In the genomic region with DNA sequence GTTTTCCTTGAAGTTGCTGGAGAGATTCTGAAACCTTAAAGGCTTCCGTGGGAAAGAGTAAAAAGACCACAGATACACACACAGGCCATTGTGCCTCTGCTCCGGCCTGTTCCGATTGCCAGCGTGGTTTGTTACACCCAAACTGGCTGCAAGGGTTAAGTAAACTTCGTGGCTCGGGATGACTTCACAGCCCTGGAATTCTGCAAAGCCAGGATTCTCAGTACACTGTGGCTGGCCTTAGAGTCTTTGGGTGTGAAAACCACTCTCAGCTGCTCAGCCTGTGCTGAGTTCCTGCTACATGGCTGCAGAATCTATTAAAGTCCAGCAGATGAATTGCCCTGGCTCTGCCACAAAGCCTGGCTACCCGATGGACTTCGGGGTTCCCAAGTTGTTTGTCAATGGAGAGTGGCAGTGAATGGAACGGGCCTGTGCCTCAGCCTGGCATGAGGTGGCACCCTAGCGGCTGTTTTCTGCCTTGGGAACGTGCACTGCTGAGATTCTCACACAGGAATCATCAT, we compare ENCODE assay signal across 9 mouse cellular contexts.
DNase-seq lines count a peak whose midpoint lies in the region; ATAC-seq and TF ChIP-seq lines count a peak whose summit lies in the region.
"Had no signal": no experiment of that assay in that cellular context is flagged by ENCODE, and none has a peak within 500 bp of the region (broad histone marks: within the 10 kb centered on the region; RNA-seq: fewer than 3 reads in every experiment).

No protein-coding gene starts in this region.

- no peak overlapping the region for H3K4me2 ChIP-seq in hindbrain, postnatal 0 days (ENCODE audit: low read depth, low read length)

- POLR2A ChIA-PET in Patski (lab: Charles Lee): no interaction called here

- DNase-seq in Patski (ENCODE audit: low read depth, low spot score): peak; percentile 83
- peak; percentile 77 for DNase-seq in embryo, embryonic 10.5 days (ENCODE audit: low spot score)
- peak; percentile 53 for DNase-seq in gastrocnemius, postnatal 10 days
- peak; percentile 80 for DNase-seq in hindbrain, postnatal 0 days (ENCODE audit: low spot score)
- peak; percentile 37 to 47 for DNase-seq in left cerebral cortex, adult 18-20 months (ENCODE audit: low spot score in 2 of 2)
- peak; percentile 86 for DNase-seq in lung, postnatal 10 days
- peak; percentile 82 to 83 for DNase-seq in right cerebral cortex, postnatal 10 days (ENCODE audit: low spot score in 2 of 2)
- DNase-seq in thymus, postnatal 10 days (ENCODE audit: low spot score in 2 of 2): no peak

- no peak overlapping the region for H3K9ac ChIP-seq in hindbrain, postnatal 0 days (replicated peaks; ENCODE audit: low read length)

- peak; percentile 78 for TF ChIP-seq CTCF in Patski (IDR thresholded peaks at IDR 0.05)
- TF ChIP-seq CTCF in hindbrain, postnatal 0 days (IDR thresholded peaks at IDR 0.05; ENCODE audit: low read depth): peak; percentile 71

- H3K36me3 ChIP-seq in hindbrain, postnatal 0 days (ENCODE audit: insufficient read depth, low read length): no peaks in the 10 kb centered on the region

- peaks cover 14% of the 10 kb centered on the region; the same call in 1 of the 2 replicates for H3K4me1 ChIP-seq in hindbrain, postnatal 0 days (ENCODE audit: insufficient read depth, low read length)

- H3K9me3 ChIP-seq in hindbrain, postnatal 0 days (ENCODE audit: low read length): no peaks in the 10 kb centered on the region
- H3K9me3 ChIP-seq: megakaryocyte, embryonic 14.5 days had no signal

- WGBS in hindbrain, postnatal 0 days: 9% methylated on average over 11 of the region's 11 CpGs

- in situ Hi-C loops in Patski (cut with MboI; ENCODE audit: low pct_unique_long_range_greater_than_20kb): no loop called here

- CTCF ChIA-PET in Patski (lab: Charles Lee): no interaction called here

- peak; percentile 98 for ATAC-seq in Patski
- ATAC-seq in hindbrain, postnatal 0 days: peak; percentile 93

- H3K4me3 ChIP-seq in hindbrain, postnatal 0 days (ENCODE audit: low read length): no peak overlapping the region
- H3K4me3 ChIP-seq: megakaryocyte, embryonic 14.5 days had no signal

- H3K27me3 ChIP-seq in Patski: no peaks in the 10 kb centered on the region
- H3K27me3 ChIP-seq in hindbrain, postnatal 0 days (ENCODE audit: insufficient read depth, low read length): no peaks in the 10 kb centered on the region

- H3K27ac ChIP-seq in hindbrain, postnatal 0 days: peak overlapping the region; percentile 78

Comparison
In these comparisons a context has a peak if more than half of its experiments do, and no peak if none do; other contexts are left out.
1. DNase-seq: peak in Patski (single experiment), embryo, embryonic 10.5 days (single experiment), gastrocnemius, postnatal 10 days (single experiment), hindbrain, postnatal 0 days (single experiment), left cerebral cortex, adult 18-20 months (2 of 2), lung, postnatal 10 days (single experiment) and right cerebral cortex, postnatal 10 days (2 of 2); none in thymus, postnatal 10 days (0 of 2).